Mouse (Mus musculus): ENCODE results near the gene Armh3.

Gene Armh3

GRCm38 (mm10) chr19:45988238-45988637 is 10.1 kb downstream of the Armh3 start:
- H3K36me3 ChIP-seq (ENCODE audit: insufficient read depth, low read length) = peaks cover 20% of the 10 kb centered on the region
- TF ChIP-seq POU5F1 (IDR thresholded peaks at IDR 0.05; ENCODE audit: borderline replicate concordance, low read length) (no peak), CTCF (conservative IDR thresholded peaks at IDR 0.05; ENCODE audit: low read length) (no peak), NANOG (IDR thresholded peaks at IDR 0.05; ENCODE audit: borderline replicate concordance, low read length) (no peak)
- no peaks in the 10 kb centered on the region for H3K9me3 ChIP-seq (ENCODE audit: low read length)
- H3K4me1 ChIP-seq (replicated peaks; ENCODE audit: low read depth, low read length) = peaks cover 46% of the 10 kb centered on the region
- no peak overlapping the region for H3K4me3 ChIP-seq (replicated peaks; ENCODE audit: low read length)
- no peaks in the 10 kb centered on the region for H3K27me3 ChIP-seq (ENCODE audit: insufficient read depth, low read length)

GRCm38 (mm10) chr19:45984379-45984778 is 13.9 kb downstream of the Armh3 start:
- no peaks in the 10 kb centered on the region for H3K27me3 ChIP-seq (ENCODE audit: insufficient read depth, low read length)
- H3K4me3 ChIP-seq (replicated peaks; ENCODE audit: low read length) = no peak overlapping the region
- H3K4me1 ChIP-seq (replicated peaks; ENCODE audit: low read depth, low read length) = peaks cover 15% of the 10 kb centered on the region
- TF ChIP-seq CTCF (conservative IDR thresholded peaks at IDR 0.05; ENCODE audit: low read length) (no peak), NANOG (IDR thresholded peaks at IDR 0.05; ENCODE audit: borderline replicate concordance, low read length) (no peak), POU5F1 (IDR thresholded peaks at IDR 0.05; ENCODE audit: borderline replicate concordance, low read length) (no peak)
- peaks cover 16% of the 10 kb centered on the region for H3K36me3 ChIP-seq (ENCODE audit: insufficient read depth, low read length)
- H3K9me3 ChIP-seq (ENCODE audit: low read length) = no peaks in the 10 kb centered on the region

- Histone ChIP-seq H3K9me3 (ENCODE audit: low read length) (no peaks in the 10 kb centered on the region), H3K4me1 (replicated peaks; ENCODE audit: low read depth, low read length) (peaks cover 3% of the 10 kb centered on the region), H3K27me3 (ENCODE audit: insufficient read depth, low read length) (no peaks in the 10 kb centered on the region), H3K4me3 (replicated peaks; ENCODE audit: low read length) (no peak overlapping the region), H3K36me3 (ENCODE audit: insufficient read depth, low read length) (peaks cover 72% of the 10 kb centered on the region)
- no peak for TF ChIP-seq CTCF (conservative IDR thresholded peaks at IDR 0.05; ENCODE audit: low read length)
- TF ChIP-seq POU5F1 (IDR thresholded peaks at IDR 0.05; ENCODE audit: borderline replicate concordance, low read length) = no peak
- TF ChIP-seq NANOG (IDR thresholded peaks at IDR 0.05; ENCODE audit: borderline replicate concordance, low read length) = no peak
These were observed 37.5 kb downstream of the Armh3 start for GRCm38 (mm10) chr19:45960770-45961169.

GRCm38 (mm10) chr19:45956736-45957135 is 41.6 kb downstream of the Armh3 start:
- Histone ChIP-seq H3K27me3 (ENCODE audit: insufficient read depth, low read length) (no peaks in the 10 kb centered on the region), H3K4me1 (replicated peaks; ENCODE audit: low read depth, low read length) (peaks cover 3% of the 10 kb centered on the region)

GRCm38 (mm10) chr19:45953286-45953685 is 45.0 kb downstream of the Armh3 start:
- no peaks in the 10 kb centered on the region for H3K4me1 ChIP-seq (replicated peaks; ENCODE audit: low read depth, low read length)
- H3K9me3 ChIP-seq (ENCODE audit: low read length) = no peaks in the 10 kb centered on the region
- H3K27me3 ChIP-seq (ENCODE audit: insufficient read depth, low read length) = no peaks in the 10 kb centered on the region
- peaks cover 68% of the 10 kb centered on the region for H3K36me3 ChIP-seq (ENCODE audit: insufficient read depth, low read length)
- H3K4me3 ChIP-seq (replicated peaks; ENCODE audit: low read length) = no peak overlapping the region
- TF ChIP-seq NANOG (IDR thresholded peaks at IDR 0.05; ENCODE audit: borderline replicate concordance, low read length) (no peak), CTCF (conservative IDR thresholded peaks at IDR 0.05; ENCODE audit: low read length) (peak; percentile 97)

More at GRCm38 (mm10) chr19:45956736-45957135, 41.6 kb downstream of the Armh3 start:
- no peak for TF ChIP-seq CTCF (conservative IDR thresholded peaks at IDR 0.05; ENCODE audit: low read length)
- no peak for TF ChIP-seq NANOG (IDR thresholded peaks at IDR 0.05; ENCODE audit: borderline replicate concordance, low read length)
- no peak for TF ChIP-seq POU5F1 (IDR thresholded peaks at IDR 0.05; ENCODE audit: borderline replicate concordance, low read length)
- Histone ChIP-seq H3K4me3 (replicated peaks; ENCODE audit: low read length) (no peak overlapping the region), H3K9me3 (ENCODE audit: low read length) (no peaks in the 10 kb centered on the region), H3K36me3 (ENCODE audit: insufficient read depth, low read length) (peaks cover 61% of the 10 kb centered on the region)

GRCm38 (mm10) chr19:45949236-45949635 is 49.1 kb downstream of the Armh3 start:
- Histone ChIP-seq H3K27me3 (ENCODE audit: insufficient read depth, low read length) (no peaks in the 10 kb centered on the region), H3K36me3 (ENCODE audit: insufficient read depth, low read length) (peaks cover 67% of the 10 kb centered on the region), H3K4me1 (replicated peaks; ENCODE audit: low read depth, low read length) (no peaks in the 10 kb centered on the region), H3K4me3 (replicated peaks; ENCODE audit: low read length) (no peak overlapping the region), H3K9me3 (ENCODE audit: low read length) (no peaks in the 10 kb centered on the region)
- TF ChIP-seq CTCF (conservative IDR thresholded peaks at IDR 0.05; ENCODE audit: low read length) (no peak), POU5F1 (IDR thresholded peaks at IDR 0.05; ENCODE audit: borderline replicate concordance, low read length) (no peak), NANOG (IDR thresholded peaks at IDR 0.05; ENCODE audit: borderline replicate concordance, low read length) (no peak)

- no peak for TF ChIP-seq NANOG (IDR thresholded peaks at IDR 0.05; ENCODE audit: borderline replicate concordance, low read length)
- Histone ChIP-seq H3K36me3 (ENCODE audit: insufficient read depth, low read length) (peaks cover 68% of the 10 kb centered on the region), H3K4me1 (replicated peaks; ENCODE audit: low read depth, low read length) (peaks cover 5% of the 10 kb centered on the region; the same call in 1 of the 2 replicates), H3K27me3 (ENCODE audit: insufficient read depth, low read length) (no peaks in the 10 kb centered on the region), H3K9me3 (ENCODE audit: low read length) (no peaks in the 10 kb centered on the region), H3K4me3 (replicated peaks; ENCODE audit: low read length) (no peak overlapping the region)
These were observed 50.5 kb downstream of the Armh3 start for GRCm38 (mm10) chr19:45947764-45948163.

- Histone ChIP-seq H3K4me1 (replicated peaks; ENCODE audit: low read depth, low read length) (peaks cover 5% of the 10 kb centered on the region; the same call in 1 of the 2 replicates), H3K36me3 (ENCODE audit: insufficient read depth, low read length) (peaks cover 66% of the 10 kb centered on the region), H3K9me3 (ENCODE audit: low read length) (no peaks in the 10 kb centered on the region), H3K27me3 (ENCODE audit: insufficient read depth, low read length) (no peaks in the 10 kb centered on the region), H3K4me3 (replicated peaks; ENCODE audit: low read length) (no peak overlapping the region)
- TF ChIP-seq NANOG (IDR thresholded peaks at IDR 0.05; ENCODE audit: borderline replicate concordance, low read length) = no peak
These were observed 51.0 kb downstream of the Armh3 start for GRCm38 (mm10) chr19:45947286-45947685.

GRCm38 (mm10) chr19:45946541-45946940 is 51.7 kb downstream of the Armh3 start:
- H3K9me3 ChIP-seq (ENCODE audit: low read length) = no peaks in the 10 kb centered on the region
- no peaks in the 10 kb centered on the region for H3K27me3 ChIP-seq (ENCODE audit: insufficient read depth, low read length)
- H3K36me3 ChIP-seq (ENCODE audit: insufficient read depth, low read length) = peaks cover 61% of the 10 kb centered on the region
- TF ChIP-seq CTCF (conservative IDR thresholded peaks at IDR 0.05; ENCODE audit: low read length) (no peak), NANOG (IDR thresholded peaks at IDR 0.05; ENCODE audit: borderline replicate concordance, low read length) (no peak), POU5F1 (IDR thresholded peaks at IDR 0.05; ENCODE audit: borderline replicate concordance, low read length) (no peak)
- no peak overlapping the region for H3K4me3 ChIP-seq (replicated peaks; ENCODE audit: low read length)
- H3K4me1 ChIP-seq (replicated peaks; ENCODE audit: low read depth, low read length) = peaks cover 5% of the 10 kb centered on the region; the same call in 1 of the 2 replicates
